Mouse (Mus musculus): Measurements from ENCODE around the gene Gm2115.

DNA sequence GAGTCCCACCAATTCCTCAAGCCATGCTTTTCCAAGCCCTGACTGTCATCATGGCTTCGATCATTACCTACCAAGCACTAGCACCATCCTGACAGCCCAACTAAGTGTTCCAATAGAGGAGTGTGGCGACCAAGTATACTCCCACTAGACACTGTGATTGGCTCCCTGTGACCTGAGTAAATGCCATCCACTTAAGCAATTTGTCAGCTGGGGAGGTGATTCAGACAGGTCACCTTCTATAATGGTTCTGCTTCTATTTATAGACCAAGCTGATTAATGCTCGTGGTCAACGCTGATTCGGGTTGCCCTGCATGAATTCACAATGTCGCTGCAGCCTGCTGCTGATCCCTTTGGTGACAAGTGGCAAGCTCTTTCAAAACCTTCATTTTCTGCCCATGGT lies 37.4 kb downstream of the Gm2115 start:
- TF ChIP-seq POLR2A (IDR thresholded peaks at IDR 0.05; ENCODE audit: low read depth, low read length) (no peak), CTCF (IDR thresholded peaks at IDR 0.05; ENCODE audit: extremely low read depth, insufficient read length, insufficient replicate concordance, low read depth, low read length) (no peak)

Data from small intestine, adult 2 months (tissue).